Mouse (Mus musculus): ENCODE measurements around the gene Pfkfb3. TPM values are rescaled to one million over a fixed set of nuclear protein-coding genes. Genes with fewer than 3 reads are reported as not detected.

Pfkfb3 gene
- polyA plus RNA-seq, 1 experiment from 2014 or later = 27.2 TPM

- H3K4me1 ChIP-seq (replicated peaks) = no peaks in the 10 kb centered on the region
- H3K9ac ChIP-seq = no peak overlapping the region
- WGBS = 88% methylated on average over 3 of the region's 3 CpGs
- H3K4me2 ChIP-seq = no peak overlapping the region
- no peak for ATAC-seq (ENCODE audit: low read depth)
- H3K36me3 ChIP-seq = no peaks in the 10 kb centered on the region
- H3K9me3 ChIP-seq = no peaks in the 10 kb centered on the region
- H3K27me3 ChIP-seq = no peaks in the 10 kb centered on the region
- no peak overlapping the region for H3K27ac ChIP-seq (replicated peaks)
- H3K4me3 ChIP-seq = no peak overlapping the region
Observed at GRCm38 (mm10) chr2:11422384-11422783, 131.5 kb downstream of the Pfkfb3 start.

Other genes starting within 250 kb of the Pfkfb3 start
- 131 and 136 TPM in 2 replicates for gene Rbm17, start 50.1 kb upstream of the Pfkfb3 start, polyA plus RNA-seq (2015; fragmentation: Nextera tagmentation; extraction: Ambion mirVana)
- not detected in 2 replicates for gene Gm17490, start 72.2 kb upstream of the Pfkfb3 start, polyA plus RNA-seq (2015; fragmentation: Nextera tagmentation; extraction: Ambion mirVana)
- 0.10 TPM in 1 of 2 replicates, not detected in the other for gene Il2ra, start 88.7 kb upstream of the Pfkfb3 start, polyA plus RNA-seq (2015; fragmentation: Nextera tagmentation; extraction: Ambion mirVana)
- gene Il15ra, start 151.2 kb upstream of the Pfkfb3 start, polyA plus RNA-seq (2015; fragmentation: Nextera tagmentation; extraction: Ambion mirVana) = 0.74 and 0.81 TPM in 2 replicates
- gene Fbh1, start 223.5 kb upstream of the Pfkfb3 start, polyA plus RNA-seq (2015; fragmentation: Nextera tagmentation; extraction: Ambion mirVana) = 133 and 134 TPM in 2 replicates
- gene Ankrd16, start 223.8 kb upstream of the Pfkfb3 start, polyA plus RNA-seq (2015; fragmentation: Nextera tagmentation; extraction: Ambion mirVana) = 44.4 and 51.2 TPM in 2 replicates